Comparison of ENCODE assay signal across 17 mouse cellular contexts in genomic region chr9:71065343-71065875, GRCm38 (mm10).
A peak's percentile ranks its signal among the peaks of the same experiment; 100 is the strongest.
DNase-seq lines count a peak whose midpoint lies in the region; ATAC-seq and TF ChIP-seq lines count a peak whose summit lies in the region.
"Had no signal": no experiment of that assay in that cellular context is flagged by ENCODE, and none has a peak within 500 bp of the region (broad histone marks: within the 10 kb centered on the region; RNA-seq: fewer than 3 reads in every experiment).

No protein-coding gene starts in this region.

- no peak for DNase-seq in hindbrain, embryonic 11.5 days (ENCODE audit: low spot score)
- peak; percentile 10 for DNase-seq in midbrain, embryonic 10.5 days (ENCODE audit: low spot score)
- DNase-seq in midbrain, embryonic 11.5 days (ENCODE audit: low spot score, missing footprints): no peak
- DNase-seq in embryonic facial prominence, embryonic 10.5 days (ENCODE audit: low spot score): peak; percentile 7
- peak; percentile 50 for DNase-seq in midbrain, postnatal 0 days (ENCODE audit: low spot score)
- DNase-seq in adipocyte (ENCODE audit: low spot score): no peak
- DNase-seq: cerebellum, adult 18-20 months; heart, adult 18-20 months; liver; right cerebral cortex, adult 18-20 months; thymus, adult 2 months had no signal

- peaks cover 13% of the 10 kb centered on the region; the same call in 1 of the 2 replicates for H3K4me1 ChIP-seq in hindbrain, embryonic 13.5 days (replicated peaks)
- H3K4me1 ChIP-seq in hindbrain, embryonic 11.5 days (replicated peaks; ENCODE audit: control insufficient read depth, insufficient read depth, low read length): no peaks in the 10 kb centered on the region
- peaks cover 23% of the 10 kb centered on the region for H3K4me1 ChIP-seq in midbrain, embryonic 10.5 days
- no peaks in the 10 kb centered on the region for H3K4me1 ChIP-seq in midbrain, embryonic 11.5 days (ENCODE audit: control insufficient read depth, insufficient read depth, low read length)
- H3K4me1 ChIP-seq in embryonic facial prominence, embryonic 10.5 days: peaks cover 17% of the 10 kb centered on the region
- H3K4me1 ChIP-seq in midbrain, postnatal 0 days (ENCODE audit: insufficient read depth, low read length): peaks cover 3% of the 10 kb centered on the region; the same call in 1 of the 2 replicates
- no peaks in the 10 kb centered on the region for H3K4me1 ChIP-seq in intestine, embryonic 15.5 days (replicated peaks)
- H3K4me1 ChIP-seq: lung, embryonic 15.5 days; neural tube, embryonic 12.5 days had no signal

- no peak overlapping the region for H3K4me3 ChIP-seq in hindbrain, embryonic 13.5 days
- H3K4me3 ChIP-seq in hindbrain, embryonic 11.5 days (ENCODE audit: low read depth, low read length): no peak overlapping the region
- no peak overlapping the region for H3K4me3 ChIP-seq in midbrain, embryonic 10.5 days
- no peak overlapping the region for H3K4me3 ChIP-seq in midbrain, embryonic 11.5 days (ENCODE audit: low read depth, low read length)
- no peak overlapping the region for H3K4me3 ChIP-seq in embryonic facial prominence, embryonic 10.5 days
- no peak overlapping the region for H3K4me3 ChIP-seq in midbrain, postnatal 0 days (ENCODE audit: low read depth, low read length)
- H3K4me3 ChIP-seq in intestine, embryonic 15.5 days (replicated peaks): no peak overlapping the region
- H3K4me3 ChIP-seq: lung, embryonic 15.5 days; midbrain, embryonic 12.5 days; neural tube, embryonic 12.5 days had no signal

- no peak for TF ChIP-seq CTCF in midbrain, postnatal 0 days (IDR thresholded peaks at IDR 0.05)

- ATAC-seq in hindbrain, embryonic 13.5 days (ENCODE audit: low FRiP score): no peak
- ATAC-seq in hindbrain, embryonic 11.5 days (ENCODE audit: low FRiP score): no peak
- ATAC-seq in midbrain, embryonic 11.5 days (ENCODE audit: low FRiP score): no peak
- ATAC-seq in midbrain, postnatal 0 days (ENCODE audit: low FRiP score): no peak
- no peak for ATAC-seq in intestine, embryonic 15.5 days
- ATAC-seq: intestine, embryonic 16.5 days had no signal

- no peaks in the 10 kb centered on the region for H3K27me3 ChIP-seq in hindbrain, embryonic 13.5 days
- H3K27me3 ChIP-seq in hindbrain, embryonic 11.5 days (ENCODE audit: control insufficient read depth, insufficient read depth, low read length): no peaks in the 10 kb centered on the region
- H3K27me3 ChIP-seq in midbrain, embryonic 10.5 days (ENCODE audit: low read depth, poor library complexity, severe bottlenecking): no peaks in the 10 kb centered on the region
- no peaks in the 10 kb centered on the region for H3K27me3 ChIP-seq in midbrain, embryonic 11.5 days (ENCODE audit: control insufficient read depth, insufficient read depth, low read length)
- H3K27me3 ChIP-seq in embryonic facial prominence, embryonic 10.5 days (replicated peaks; ENCODE audit: low read depth, poor library complexity, severe bottlenecking): no peaks in the 10 kb centered on the region
- no peaks in the 10 kb centered on the region for H3K27me3 ChIP-seq in midbrain, postnatal 0 days (ENCODE audit: insufficient read depth, low read length)
- H3K27me3 ChIP-seq in intestine, embryonic 15.5 days (replicated peaks): no peaks in the 10 kb centered on the region
- H3K27me3 ChIP-seq: lung, embryonic 15.5 days; midbrain, embryonic 12.5 days; neural tube, embryonic 12.5 days had no signal

- H3K27ac ChIP-seq in hindbrain, embryonic 13.5 days: 0 out of 2 replicates have a peak overlapping the region, but pooled peaks have one; percentile 55
- H3K27ac ChIP-seq in hindbrain, embryonic 11.5 days (ENCODE audit: low read depth, low read length): no peak overlapping the region
- no peak overlapping the region for H3K27ac ChIP-seq in midbrain, embryonic 10.5 days (replicated peaks)
- no peak overlapping the region for H3K27ac ChIP-seq in midbrain, embryonic 11.5 days (ENCODE audit: low read depth, low read length)
- H3K27ac ChIP-seq in embryonic facial prominence, embryonic 10.5 days (replicated peaks): no peak overlapping the region
- no peak overlapping the region for H3K27ac ChIP-seq in midbrain, postnatal 0 days (ENCODE audit: low read depth, low read length)
- no peak overlapping the region for H3K27ac ChIP-seq in intestine, embryonic 15.5 days
- H3K27ac ChIP-seq: lung, embryonic 15.5 days; midbrain, embryonic 12.5 days; neural tube, embryonic 12.5 days had no signal

- H3K4me2 ChIP-seq in hindbrain, embryonic 13.5 days: no peak overlapping the region
- no peak overlapping the region for H3K4me2 ChIP-seq in hindbrain, embryonic 11.5 days (replicated peaks; ENCODE audit: low read depth, low read length)
- no peak overlapping the region for H3K4me2 ChIP-seq in midbrain, embryonic 11.5 days
- no peak overlapping the region for H3K4me2 ChIP-seq in midbrain, postnatal 0 days (ENCODE audit: low read depth, low read length, poor library complexity, severe bottlenecking)
- H3K4me2 ChIP-seq in intestine, embryonic 15.5 days (replicated peaks): no peak overlapping the region
- H3K4me2 ChIP-seq: lung, embryonic 15.5 days; midbrain, embryonic 12.5 days; neural tube, embryonic 12.5 days had no signal

- 60% methylated on average over 6 of the region's 6 CpGs for WGBS in hindbrain, embryonic 13.5 days
- 70% methylated on average over 6 of the region's 6 CpGs for WGBS in hindbrain, embryonic 11.5 days
- WGBS in midbrain, embryonic 10.5 days: 72% methylated on average over 6 of the region's 6 CpGs
- 77% methylated on average over 6 of the region's 6 CpGs for WGBS in midbrain, embryonic 11.5 days
- 69% methylated on average over 6 of the region's 6 CpGs for WGBS in embryonic facial prominence, embryonic 10.5 days
- WGBS in midbrain, postnatal 0 days: 41% methylated on average over 6 of the region's 6 CpGs
- WGBS in intestine, embryonic 15.5 days: 70% methylated on average over 6 of the region's 6 CpGs

- H3K36me3 ChIP-seq in hindbrain, embryonic 13.5 days: no peaks in the 10 kb centered on the region
- H3K36me3 ChIP-seq in hindbrain, embryonic 11.5 days (ENCODE audit: control insufficient read depth, insufficient read depth, low read length): no peaks in the 10 kb centered on the region
- no peaks in the 10 kb centered on the region for H3K36me3 ChIP-seq in midbrain, embryonic 10.5 days
- no peaks in the 10 kb centered on the region for H3K36me3 ChIP-seq in midbrain, embryonic 11.5 days (ENCODE audit: control insufficient read depth, insufficient read depth, low read length)
- H3K36me3 ChIP-seq in embryonic facial prominence, embryonic 10.5 days (replicated peaks): no peaks in the 10 kb centered on the region
- no peaks in the 10 kb centered on the region for H3K36me3 ChIP-seq in midbrain, postnatal 0 days (ENCODE audit: insufficient read depth, low read length)
- H3K36me3 ChIP-seq in intestine, embryonic 15.5 days: no peaks in the 10 kb centered on the region
- H3K36me3 ChIP-seq: lung, embryonic 15.5 days; midbrain, embryonic 12.5 days; neural tube, embryonic 12.5 days had no signal

- H3K9me3 ChIP-seq in hindbrain, embryonic 13.5 days: no peaks in the 10 kb centered on the region
- no peaks in the 10 kb centered on the region for H3K9me3 ChIP-seq in hindbrain, embryonic 11.5 days (ENCODE audit: control insufficient read depth, low read length)
- no peaks in the 10 kb centered on the region for H3K9me3 ChIP-seq in midbrain, embryonic 10.5 days (replicated peaks)
- H3K9me3 ChIP-seq in midbrain, embryonic 11.5 days (ENCODE audit: control insufficient read depth, low read length): no peaks in the 10 kb centered on the region
- H3K9me3 ChIP-seq in embryonic facial prominence, embryonic 10.5 days: no peaks in the 10 kb centered on the region
- no peaks in the 10 kb centered on the region for H3K9me3 ChIP-seq in midbrain, postnatal 0 days (ENCODE audit: low read length)
- H3K9me3 ChIP-seq in intestine, embryonic 15.5 days: no peaks in the 10 kb centered on the region
- H3K9me3 ChIP-seq: lung, embryonic 15.5 days; midbrain, embryonic 12.5 days; neural tube, embryonic 12.5 days had no signal

- H3K9ac ChIP-seq in hindbrain, embryonic 13.5 days: no peak overlapping the region
- no peak overlapping the region for H3K9ac ChIP-seq in hindbrain, embryonic 11.5 days (ENCODE audit: low read depth, low read length)
- no peak overlapping the region for H3K9ac ChIP-seq in midbrain, embryonic 11.5 days (ENCODE audit: low read length)
- no peak overlapping the region for H3K9ac ChIP-seq in midbrain, postnatal 0 days (replicated peaks; ENCODE audit: low read length, poor library complexity, severe bottlenecking)
- H3K9ac ChIP-seq in intestine, embryonic 15.5 days: no peak overlapping the region
- H3K9ac ChIP-seq: lung, embryonic 15.5 days; midbrain, embryonic 12.5 days; neural tube, embryonic 12.5 days had no signal

Comparison
In these comparisons a context has a peak if more than half of its experiments do, and no peak if none do; other contexts are left out.
1. DNase-seq: peak in midbrain, embryonic 10.5 days (single experiment), embryonic facial prominence, embryonic 10.5 days (single experiment) and midbrain, postnatal 0 days (single experiment); none in hindbrain, embryonic 11.5 days (single experiment), midbrain, embryonic 11.5 days (single experiment) and adipocyte (single experiment).